ENCODE assay signal across 14 mouse cellular contexts in genomic region chr14:30530726-30531269, GRCm38 (mm10). TPM values are rescaled to one million over a fixed set of nuclear protein-coding genes. Genes with fewer than 3 reads are reported as not detected.
A peak's percentile ranks its signal among the peaks of the same experiment; 100 is the strongest.
DNase-seq lines count a peak whose midpoint lies in the region; ATAC-seq and TF ChIP-seq lines count a peak whose summit lies in the region.
"Had no signal": no experiment of that assay in that cellular context is flagged by ENCODE, and none has a peak within 500 bp of the region (broad histone marks: within the 10 kb centered on the region; RNA-seq: fewer than 3 reads in every experiment).

No protein-coding gene starts in this region.

- intact Hi-C loops in gastrocnemius, adult 2 months (cut with DNase I) = no loop called here

- TF ChIP-seq CTCF in heart, postnatal 0 days (IDR thresholded peaks at IDR 0.05; ENCODE audit: low read depth) = no peak
- no peak for TF ChIP-seq CTCF in small intestine, adult 2 months (IDR thresholded peaks at IDR 0.05; ENCODE audit: extremely low read depth, insufficient read length, insufficient replicate concordance, low read depth, low read length)
- TF ChIP-seq CTCF in gastrocnemius, adult 2 months (IDR thresholded peaks at IDR 0.05) = no peak

- no peaks in the 10 kb centered on the region; the same call in 1 of the 2 replicates for H3K4me1 ChIP-seq in heart, postnatal 0 days (ENCODE audit: control insufficient read depth, insufficient read depth)
- peaks cover 9% of the 10 kb centered on the region for H3K4me1 ChIP-seq in heart, embryonic 12.5 days (replicated peaks)
- H3K4me1 ChIP-seq in small intestine, adult 2 months (ENCODE audit: control insufficient read depth, insufficient read depth, insufficient read length, low read length) = peaks cover 19% of the 10 kb centered on the region
- H3K4me1 ChIP-seq: liver, embryonic 13.5 days had no signal

- DNase-seq in heart, postnatal 0 days (ENCODE audit: low spot score) = peak; percentile 50
- DNase-seq in right cerebral cortex, postnatal 4 days = peak; percentile 22
- no peak for DNase-seq in right cerebral cortex, postnatal 14 days
- DNase-seq in kidney, adult 8-10 months = peak; percentile 93 to 95
- DNase-seq in spleen, postnatal 4 days (ENCODE audit: low spot score in 2 of 2) = no peak
- no peak for DNase-seq in gastrocnemius, adult 2 months
- DNase-seq: cerebellum, adult 11 months; liver, embryonic 13.5 days; thymus, postnatal 14 days had no signal

- no peak for TF ChIP-seq POLR2A in small intestine, adult 2 months (IDR thresholded peaks at IDR 0.05; ENCODE audit: low read depth, low read length)

- no peak for TF ChIP-seq EP300 in heart, postnatal 0 days (IDR thresholded peaks at IDR 0.05; ENCODE audit: low read depth)

- peaks cover 23% of the 10 kb centered on the region for H3K36me3 ChIP-seq in heart, postnatal 0 days (replicated peaks; ENCODE audit: control insufficient read depth, insufficient read depth, low read length)
- H3K36me3 ChIP-seq in heart, embryonic 12.5 days = peaks cover 25% of the 10 kb centered on the region
- H3K36me3 ChIP-seq in small intestine, adult 2 months (ENCODE audit: control insufficient read depth, insufficient read depth, low read length) = peaks cover 14% of the 10 kb centered on the region

- 34% methylated on average over 8 of the region's 8 CpGs for WGBS in heart, postnatal 0 days
- 64% methylated on average over 8 of the region's 8 CpGs for WGBS in heart, embryonic 12.5 days
- 26% methylated on average over 8 of the region's 8 CpGs for WGBS in small intestine, adult 2 months

- peak overlapping the region; percentile 58 for H3K27ac ChIP-seq in heart, postnatal 0 days (ENCODE audit: low read depth)
- no peak overlapping the region for H3K27ac ChIP-seq in heart, embryonic 12.5 days (ENCODE audit: poor library complexity, severe bottlenecking)
- H3K27ac ChIP-seq in small intestine, adult 2 months (ENCODE audit: insufficient read depth, low read depth, low read length) = peak overlapping the region; percentile 36; the same call in 1 of the 2 replicates
- no peak overlapping the region for H3K27ac ChIP-seq in gastrocnemius, adult 2 months
- H3K27ac ChIP-seq: hindbrain, embryonic 10.5 days; liver, embryonic 13.5 days had no signal

- H3K27me3 ChIP-seq in heart, postnatal 0 days (ENCODE audit: control insufficient read depth, insufficient read depth, low read length) = no peaks in the 10 kb centered on the region
- no peaks in the 10 kb centered on the region for H3K27me3 ChIP-seq in heart, embryonic 12.5 days (replicated peaks)
- H3K27me3 ChIP-seq in small intestine, adult 2 months (ENCODE audit: control insufficient read depth, insufficient read depth, low read length) = no peaks in the 10 kb centered on the region
- H3K27me3 ChIP-seq: CH12.LX; liver, embryonic 13.5 days had no signal

- H3K4me2 ChIP-seq in heart, postnatal 0 days (ENCODE audit: low read depth, low read length) = peak overlapping the region; percentile 32
- no peak overlapping the region for H3K4me2 ChIP-seq in heart, embryonic 12.5 days
- H3K4me2 ChIP-seq: liver, embryonic 13.5 days had no signal

- no peak overlapping the region for H3K4me3 ChIP-seq in heart, postnatal 0 days (ENCODE audit: low read depth, low read length)
- no peak overlapping the region for H3K4me3 ChIP-seq in heart, embryonic 12.5 days
- peak overlapping the region; percentile 5 for H3K4me3 ChIP-seq in small intestine, adult 2 months (ENCODE audit: low read depth, low read length)
- no peak overlapping the region for H3K4me3 ChIP-seq in gastrocnemius, adult 2 months
- H3K4me3 ChIP-seq: hindbrain, embryonic 10.5 days; liver, embryonic 13.5 days; myocyte had no signal

- H3K9me3 ChIP-seq in heart, postnatal 0 days (replicated peaks; ENCODE audit: control insufficient read depth, low read length) = no peaks in the 10 kb centered on the region
- H3K9me3 ChIP-seq in heart, embryonic 12.5 days (replicated peaks) = no peaks in the 10 kb centered on the region
- H3K9me3 ChIP-seq: hindbrain, embryonic 10.5 days; liver, embryonic 13.5 days had no signal

- no peak overlapping the region for H3K9ac ChIP-seq in heart, postnatal 0 days (replicated peaks; ENCODE audit: low read depth, low read length)
- no peak overlapping the region for H3K9ac ChIP-seq in heart, embryonic 12.5 days
- H3K9ac ChIP-seq: liver, embryonic 13.5 days had no signal

- peak; percentile 72 for ATAC-seq in heart, postnatal 0 days (ENCODE audit: insufficient read depth, low read depth)
- ATAC-seq in heart, embryonic 12.5 days (ENCODE audit: insufficient number of reproducible peaks, low FRiP score) = no peak

RNA-seq across cellular contexts. Expression of gene Tkt, which starts 17.4 kb away (rescaled TPM):
- 88.9 and 108 TPM in 2 replicates for total RNA-seq in heart, postnatal 0 days (2014; rRNA removed; ENCODE audit: low replicate concordance)
- 36.4 and 37.8 TPM in 2 replicates for polyA plus RNA-seq in heart, postnatal 0 days (2015; fragmentation: Nextera tagmentation; extraction: Ambion mirVana)
- 85.7 and 90.4 TPM in 2 replicates for polyA plus RNA-seq in heart, embryonic 12.5 days (2016; fragmentation: Nextera tagmentation; extraction: Ambion mirVana)
- 160 and 364 TPM in 2 replicates for polyA plus RNA-seq in small intestine, adult 2 months (2012; rRNA removed)
- total RNA-seq in gastrocnemius, adult 2 months (2021) = 10 to 100 TPM in 1 of 2 experiments, 1 to 10 TPM in 1; 8.0 to 15.0 TPM

RNA-seq across cellular contexts. Expression of gene Cacna1d, which starts 39.5 kb away (rescaled TPM):
- total RNA-seq in heart, postnatal 0 days (2014; rRNA removed; ENCODE audit: low replicate concordance) = 4.8 and 8.9 TPM in 2 replicates
- 5.5 and 6.0 TPM in 2 replicates for polyA plus RNA-seq in heart, postnatal 0 days (2015; fragmentation: Nextera tagmentation; extraction: Ambion mirVana)
- 10.0 and 10.3 TPM in 2 replicates for polyA plus RNA-seq in heart, embryonic 12.5 days (2016; fragmentation: Nextera tagmentation; extraction: Ambion mirVana)
- 1.8 and 2.3 TPM in 2 replicates for polyA plus RNA-seq in small intestine, adult 2 months (2012; rRNA removed)
- under 1 TPM; 0.36 to 0.38 TPM for total RNA-seq in gastrocnemius, adult 2 months (2021)
- polyA plus RNA-seq: myocyte had no signal

RNA-seq across cellular contexts. Expression of gene Dcp1a, which starts 51.5 kb away (rescaled TPM):
- 23.5 and 32.9 TPM in 2 replicates for total RNA-seq in heart, postnatal 0 days (2014; rRNA removed; ENCODE audit: low replicate concordance)
- polyA plus RNA-seq in heart, postnatal 0 days (2015; fragmentation: Nextera tagmentation; extraction: Ambion mirVana) = 6.3 and 7.8 TPM in 2 replicates
- polyA plus RNA-seq in heart, embryonic 12.5 days (2016; fragmentation: Nextera tagmentation; extraction: Ambion mirVana) = 21.8 and 25.5 TPM in 2 replicates
- 15.9 and 28.6 TPM in 2 replicates for polyA plus RNA-seq in small intestine, adult 2 months (2012; rRNA removed)
- 1 to 10 TPM; 8.4 to 8.6 TPM for total RNA-seq in gastrocnemius, adult 2 months (2021)

Comparison
In these comparisons a context has a peak if more than half of its experiments do, and no peak if none do; other contexts are left out.
1. DNase-seq: peak in heart, postnatal 0 days (single experiment), right cerebral cortex, postnatal 4 days (single experiment) and kidney, adult 8-10 months (2 of 2); none in right cerebral cortex, postnatal 14 days (single experiment), spleen, postnatal 4 days (0 of 2) and gastrocnemius, adult 2 months (single experiment).
2. H3K27ac ChIP-seq: peak in heart, postnatal 0 days (single experiment) and small intestine, adult 2 months (single experiment); none in heart, embryonic 12.5 days (single experiment) and gastrocnemius, adult 2 months (single experiment).